Mouse (Mus musculus): ENCODE data around the gene Tbccd1. TPM values are rescaled to one million over a fixed set of nuclear protein-coding genes. Genes with fewer than 3 reads are reported as not detected.

Tbccd1 gene
- polyA plus RNA-seq (2015; fragmentation: Illumina TruSeq; extraction: RNeasy Lipid Tissue Mini Kit (QIAGEN cat#74804); ENCODE audit: insufficient read depth, low replicate concordance) = 19.3 TPM

DNA sequence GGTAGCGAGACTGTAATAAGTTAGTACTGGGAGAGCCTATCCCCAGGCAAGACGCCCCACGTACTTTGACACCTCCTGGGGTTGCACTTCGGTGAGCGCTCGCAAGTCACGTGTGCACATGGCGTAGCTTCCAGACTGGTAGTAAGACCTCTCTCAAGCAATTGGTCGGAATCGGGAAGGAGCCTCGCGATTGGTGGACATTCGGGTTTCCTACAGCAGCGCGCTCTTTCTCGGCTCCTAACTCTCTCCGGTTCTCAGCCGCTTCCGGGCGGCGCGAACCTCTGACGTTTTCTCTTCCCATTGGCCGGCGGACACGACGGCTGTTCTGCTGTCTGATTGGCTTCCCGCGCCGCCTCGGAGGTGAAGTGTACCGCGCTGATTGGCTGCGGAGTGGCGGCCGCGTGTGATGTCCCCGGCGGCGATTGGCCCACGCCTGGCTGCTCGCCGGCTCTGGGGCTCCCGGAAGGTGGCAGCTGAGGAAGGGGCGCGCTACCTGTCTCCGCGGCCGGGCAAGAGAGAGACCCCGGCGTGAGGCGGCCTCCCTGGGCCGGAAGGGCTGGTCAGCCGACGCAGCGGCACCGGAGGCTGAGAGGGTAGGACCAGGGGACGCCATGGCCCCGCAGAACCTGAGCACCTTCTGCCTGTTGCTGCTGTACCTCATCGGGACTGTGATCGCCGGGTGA, at the start of gene Tbccd1, which contains the start of gene Dnajb11:
Gene Tbccd1, minus strand, starts transcription at position 239 of the 683 bp plus-strand sequence.
Gene Dnajb11, plus strand, starts transcription at position 415 of the 683 bp plus-strand sequence.

DNA sequence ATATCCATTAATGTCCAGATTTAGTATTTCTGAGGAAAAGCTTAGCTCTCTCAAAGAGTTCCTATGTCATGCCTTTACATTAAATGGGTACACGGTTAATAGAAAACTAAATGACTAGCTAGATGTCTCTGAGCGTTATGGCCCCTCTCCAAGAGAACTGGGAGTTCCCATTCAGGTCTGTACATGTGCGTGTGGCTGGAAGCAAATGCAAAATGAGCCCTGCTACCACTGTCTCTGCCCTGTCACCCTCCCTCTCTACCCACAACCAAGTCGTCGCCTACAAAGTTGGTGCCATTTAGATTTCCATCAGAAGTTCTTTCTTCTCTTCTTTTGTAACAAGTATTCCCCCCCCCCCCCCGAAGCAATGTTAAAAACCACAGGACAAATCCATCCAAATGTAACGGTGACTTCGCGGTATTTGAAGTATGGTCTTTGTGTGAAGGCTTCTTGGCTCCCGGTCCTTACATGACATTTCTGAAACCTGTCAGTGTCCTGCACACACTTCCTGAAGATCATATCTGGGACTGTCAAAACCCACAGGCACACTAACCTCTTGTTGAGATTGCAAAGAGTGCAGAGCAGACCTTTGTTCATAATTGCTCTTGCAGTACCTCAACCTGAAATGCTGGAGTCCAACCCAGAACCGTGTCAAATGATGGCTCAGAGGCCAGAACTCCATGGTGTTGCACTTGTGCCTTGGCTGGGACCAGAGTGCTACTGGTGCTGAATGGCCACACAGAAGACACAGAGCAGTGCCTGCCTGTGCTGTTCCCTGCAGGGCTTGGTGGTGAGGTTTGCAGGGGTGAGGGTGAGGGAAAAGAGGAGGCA, 33.4 kb upstream of the Tbccd1 start, which contains the start of gene Ahsg:
Gene Ahsg, plus strand, starts transcription at position 595 of the 828 bp plus-strand sequence.

DNA sequence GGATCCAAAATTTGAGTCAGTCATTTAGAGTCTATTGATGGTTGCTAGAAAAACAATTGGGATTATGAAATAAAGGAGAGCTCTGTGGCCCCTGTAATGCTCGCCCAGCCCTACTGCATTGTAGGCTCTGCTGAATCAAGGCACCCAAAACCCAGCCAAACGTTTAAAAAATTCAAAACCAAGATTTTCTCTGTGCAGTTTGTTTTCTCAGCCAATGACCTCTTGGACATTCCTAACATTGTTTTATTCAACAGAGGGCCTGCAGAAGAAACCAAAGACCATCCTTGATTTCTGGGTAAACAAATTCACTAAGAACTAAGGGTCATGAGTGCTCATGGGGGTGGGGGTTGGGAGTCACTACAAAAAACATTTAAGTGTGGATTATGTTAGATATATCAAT, 46.0 kb downstream of the Tbccd1 start, which contains the start of gene Crygs:
Gene Crygs, minus strand, starts transcription at position 101 of the 400 bp plus-strand sequence.

Other genes with a start within 250 kb of the Tbccd1 start
- 0.50 TPM for gene Dgkg, start 200.4 kb downstream of the Tbccd1 start, polyA plus RNA-seq (2015; fragmentation: Illumina TruSeq; extraction: RNeasy Lipid Tissue Mini Kit (QIAGEN cat#74804); ENCODE audit: insufficient read depth, low replicate concordance)
- not detected for gene Crygs, start 46.1 kb downstream of the Tbccd1 start, polyA plus RNA-seq (2015; fragmentation: Illumina TruSeq; extraction: RNeasy Lipid Tissue Mini Kit (QIAGEN cat#74804); ENCODE audit: insufficient read depth, low replicate concordance)
- 128 TPM for gene Dnajb11, start 176 bp upstream of the Tbccd1 start, polyA plus RNA-seq (2015; fragmentation: Illumina TruSeq; extraction: RNeasy Lipid Tissue Mini Kit (QIAGEN cat#74804); ENCODE audit: insufficient read depth, low replicate concordance)
- not detected for gene Ahsg, start 33.6 kb upstream of the Tbccd1 start, polyA plus RNA-seq (2015; fragmentation: Illumina TruSeq; extraction: RNeasy Lipid Tissue Mini Kit (QIAGEN cat#74804); ENCODE audit: insufficient read depth, low replicate concordance)
- not detected for gene Fetub, start 60.7 kb upstream of the Tbccd1 start, polyA plus RNA-seq (2015; fragmentation: Illumina TruSeq; extraction: RNeasy Lipid Tissue Mini Kit (QIAGEN cat#74804); ENCODE audit: insufficient read depth, low replicate concordance)
- gene Hrg, start 93.4 kb upstream of the Tbccd1 start, polyA plus RNA-seq (2015; fragmentation: Illumina TruSeq; extraction: RNeasy Lipid Tissue Mini Kit (QIAGEN cat#74804); ENCODE audit: insufficient read depth, low replicate concordance) = not detected
- not detected for gene Kng2, start 171.8 kb upstream of the Tbccd1 start, polyA plus RNA-seq (2015; fragmentation: Illumina TruSeq; extraction: RNeasy Lipid Tissue Mini Kit (QIAGEN cat#74804); ENCODE audit: insufficient read depth, low replicate concordance)
- gene Kng1, start 200.2 kb upstream of the Tbccd1 start, polyA plus RNA-seq (2015; fragmentation: Illumina TruSeq; extraction: RNeasy Lipid Tissue Mini Kit (QIAGEN cat#74804); ENCODE audit: insufficient read depth, low replicate concordance) = not detected
- gene Eif4a2, start 249.8 kb upstream of the Tbccd1 start, polyA plus RNA-seq (2015; fragmentation: Illumina TruSeq; extraction: RNeasy Lipid Tissue Mini Kit (QIAGEN cat#74804); ENCODE audit: insufficient read depth, low replicate concordance) = 1,407 TPM